Mouse (Mus musculus) CH12.LX (cell line): ENCODE results near the gene Ifit1bl2. TPM values are rescaled to one million over a fixed set of nuclear protein-coding genes. Genes with fewer than 3 reads are reported as not detected.

Experiments used
- DNase-seq: peaks from one replicate; pipeline ENCODE4 v3.0.0-alpha.2; 2013; ENCODE audit errors: extremely low read depth
- H3K27ac ChIP-seq: 2 replicates; pipeline ENCODE4 v1.5.1; 2012; ENCODE audit warnings: low read depth, mild to moderate bottlenecking, control low read depth, moderate library complexity; ENCODE audit not compliant: insufficient read depth
- H3K27me3 ChIP-seq: replicated peaks from 2 replicates; pipeline ENCODE3; 2012; ENCODE audit warnings: inconsistent platforms
- H3K36me3 ChIP-seq, 2 experiments: replicated peaks in 1 of 2; 2 replicates each; pipeline versions ENCODE3 to v1.6.1; 2012; ENCODE audit warnings: inconsistent platforms in 1 of 2, low read length in 1 of 2, mild to moderate bottlenecking in 1 of 2, mixed read lengths in 1 of 2, moderate library complexity in 1 of 2; ENCODE audit not compliant: control insufficient read depth in 1 of 2, insufficient read depth in 1 of 2
- H3K4me1 ChIP-seq, 2 experiments: 2 replicates each; pipeline ENCODE4 v1.6.1; 2012; ENCODE audit warnings: inconsistent platforms in 1 of 2, moderate library complexity in 1 of 2; ENCODE audit not compliant: insufficient read depth in 2 of 2, control insufficient read depth in 1 of 2
- H3K4me2 ChIP-seq: 2 replicates; pipeline ENCODE4 v1.6.1; 2012; ENCODE audit warnings: low read depth, mild to moderate bottlenecking, control low read depth; ENCODE audit not compliant: poor library complexity, insufficient read depth, severe bottlenecking
- H3K4me3 ChIP-seq, 3 experiments: fragments of 150-350 bp in 1 of 3; sonication (generic) in 1 of 3; replicated peaks in 1 of 3; 2 replicates each; pipeline versions ENCODE3 to v1.5.1; 2011 to 2012; ENCODE audit warnings: low read depth in 2 of 3, low read length in 2 of 3, mild to moderate bottlenecking in 2 of 3, moderate library complexity in 2 of 3, control low read depth in 1 of 3, improper control_type of control experiment in 1 of 3, inconsistent platforms in 1 of 3, mixed read lengths in 1 of 3; ENCODE audit not compliant: poor library complexity in 1 of 3
- H3K79me2 ChIP-seq: replicated peaks from 2 replicates; pipeline ENCODE4 v1.6.1; 2012; ENCODE audit warnings: mild to moderate bottlenecking, moderate library complexity; ENCODE audit not compliant: control insufficient read depth, poor library complexity, insufficient read depth, severe bottlenecking; ENCODE audit errors: extremely low read depth
- H3K9ac ChIP-seq: 2 replicates; pipeline ENCODE4 v1.6.1; 2012; ENCODE audit warnings: low read depth, mild to moderate bottlenecking, control low read depth, moderate library complexity; ENCODE audit not compliant: insufficient read depth
- H3K9me3 ChIP-seq: replicated peaks from 2 replicates; pipeline ENCODE3; 2012; ENCODE audit warnings: low read length, inconsistent platforms, mixed read lengths
- BHLHE40 ChIP-seq: IDR thresholded peaks from 2 replicates; pipeline ENCODE4 v1.6.1; 2011; ENCODE audit warnings: mild to moderate bottlenecking, low read depth, low read length, improper control_type of control experiment
- CHD1 ChIP-seq: IDR thresholded peaks from 2 replicates; pipeline ENCODE4 v1.6.1; 2012; ENCODE audit warnings: low read depth, low read length, improper control_type of control experiment, inconsistent platforms
- CTCF ChIP-seq, 2 experiments: IDR thresholded peaks in 1 of 2; conservative IDR thresholded peaks in 1 of 2; 2 replicates each; pipeline ENCODE4 v1.5.1; 2011 to 2012; ENCODE audit warnings: low read depth in 2 of 2, low read length in 2 of 2, improper control_type of control experiment in 1 of 2, inconsistent platforms in 1 of 2, mild to moderate bottlenecking in 1 of 2, moderate library complexity in 1 of 2
- ELF1 ChIP-seq: IDR thresholded peaks from 2 replicates; pipeline ENCODE4 v1.6.1; 2014; ENCODE audit warnings: low read depth, mild to moderate bottlenecking, inconsistent platforms, low read length, improper control_type of control experiment
- EP300 ChIP-seq: IDR thresholded peaks from 2 replicates; pipeline ENCODE4 v1.6.1; 2011; ENCODE audit warnings: low read length, improper control_type of control experiment
- ETS1 ChIP-seq: conservative IDR thresholded peaks from 2 replicates; pipeline ENCODE4 v1.6.1; 2012; ENCODE audit warnings: low read depth, mild to moderate bottlenecking, inconsistent platforms, low read length, improper control_type of control experiment, moderate library complexity
- IRF4 ChIP-seq: IDR thresholded peaks from 2 replicates; pipeline ENCODE4 v1.6.1; 2014; ENCODE audit warnings: low read depth, mild to moderate bottlenecking, inconsistent platforms, low read length, improper control_type of control experiment
- JUN ChIP-seq: IDR thresholded peaks from 2 replicates; pipeline ENCODE4 v1.6.1; 2011; ENCODE audit warnings: low read depth, mild to moderate bottlenecking, low read length, improper control_type of control experiment, moderate library complexity; ENCODE audit not compliant: insufficient read depth
- MXI1 ChIP-seq: IDR thresholded peaks from 2 replicates; pipeline ENCODE4 v1.6.1; 2011; ENCODE audit warnings: mild to moderate bottlenecking, low read depth, low read length, improper control_type of control experiment
- NELFE ChIP-seq: IDR thresholded peaks from 2 replicates; pipeline ENCODE4 v1.6.1; 2011; ENCODE audit warnings: low read depth, low read length, improper control_type of control experiment
- NRF1 ChIP-seq: IDR thresholded peaks from 2 replicates; pipeline ENCODE4 v1.6.1; 2014; ENCODE audit warnings: low read depth, mild to moderate bottlenecking, inconsistent platforms, low read length, improper control_type of control experiment, moderate library complexity
- PAX5 ChIP-seq: IDR thresholded peaks from 2 replicates; pipeline ENCODE4 v1.6.1; 2012; ENCODE audit warnings: low read length, inconsistent platforms, mixed read lengths
- POLR2A ChIP-seq: IDR thresholded peaks from 2 replicates; pipeline ENCODE4 v1.6.1; 2011; ENCODE audit warnings: low read depth, mild to moderate bottlenecking, improper control_type of control experiment, low read length
- RAD21 ChIP-seq: IDR thresholded peaks from 2 replicates; pipeline ENCODE4 v1.6.1; 2011; ENCODE audit warnings: low read depth, mild to moderate bottlenecking, low read length, improper control_type of control experiment, moderate library complexity
- TCF12 ChIP-seq: IDR thresholded peaks from 2 replicates; pipeline ENCODE4 v1.6.1; 2014; ENCODE audit warnings: low read depth, mild to moderate bottlenecking, inconsistent platforms, low read length, improper control_type of control experiment
- UBTF ChIP-seq: IDR thresholded peaks from 2 replicates; pipeline ENCODE4 v1.6.1; 2012; ENCODE audit warnings: low read depth, mild to moderate bottlenecking, inconsistent platforms, low read length, improper control_type of control experiment, moderate library complexity
- USF1 ChIP-seq: IDR thresholded peaks from 2 replicates; pipeline ENCODE4 v1.6.1; 2014; ENCODE audit warnings: low read depth, mild to moderate bottlenecking, inconsistent platforms, low read length, improper control_type of control experiment
- ZC3H11A ChIP-seq: IDR thresholded peaks from 2 replicates; pipeline ENCODE4 v1.6.1; 2012; ENCODE audit warnings: low read depth, mild to moderate bottlenecking, inconsistent platforms, low read length, improper control_type of control experiment
- ZKSCAN1 ChIP-seq: IDR thresholded peaks from 2 replicates; pipeline ENCODE4 v1.6.1; 2012; ENCODE audit warnings: low read depth, inconsistent platforms, low read length, improper control_type of control experiment, borderline replicate concordance
- ZMIZ1 ChIP-seq: IDR thresholded peaks from 2 replicates; pipeline ENCODE4 v1.6.1; 2012; ENCODE audit warnings: low read depth, mild to moderate bottlenecking, inconsistent platforms, low read length, improper control_type of control experiment
- ZNF384 ChIP-seq: IDR thresholded peaks from 2 replicates; pipeline ENCODE4 v1.6.1; 2012; ENCODE audit warnings: low read depth, low read length, improper control_type of control experiment, inconsistent platforms
- dilution Hi-C: fragments of 300-500 bp; cut with MboI; formaldehyde crosslinking; loops from 2 replicates; pipeline ENCODE4 v1.14.3; 2020; ENCODE audit warnings: low sequenced_read_pairs; ENCODE audit not compliant: extremely low pct_unique_long_range_greater_than_20kb, extremely low pct_ligation_motif_present
- in situ Hi-C: fragments of 300-500 bp; cut with MboI; formaldehyde crosslinking; loops from 3 replicates; pipeline ENCODE4 v1.14.3; 2019; ENCODE audit warnings: low sequenced_read_pairs, low pct_ligation_motif_present, low pct_unique_long_range_greater_than_20kb, mixed read lengths
- polyA plus RNA-seq: library from polyadenylated mRNA; unstranded; fragments of >175 nt; gene quantifications from 2 replicates; pipeline ENCODE4 v1.2.1, GENCODE M21; 2012; ENCODE audit warnings: low read depth; ENCODE audit not compliant: insufficient read length
- total RNA-seq, 2 experiments: library from RNA; depleted of rRNA; stranded (reverse); fragments of 300-350 nt in 1 of 2; fragments of >200 nt in 1 of 2; gene quantifications; 2 replicates each; pipeline ENCODE4 v1.2.3; 2012 to 2014

The Ifit1bl2 gene
- total and polyA plus RNA-seq, 3 experiments: 0.08 to 0.24 TPM; not detected in 1

- H3K4me3 ChIP-seq: no peak overlapping the region
- H3K4me1 ChIP-seq: no peaks in the 10 kb centered on the region
- DNase-seq: no peak
- H3K9me3 ChIP-seq: no peaks in the 10 kb centered on the region
- H3K27ac ChIP-seq: no peak overlapping the region
- no peaks in the 10 kb centered on the region for H3K79me2 ChIP-seq
- dilution Hi-C loops: no loop called here
- H3K36me3 ChIP-seq: no peaks in the 10 kb centered on the region
- no peaks in the 10 kb centered on the region for H3K27me3 ChIP-seq
- in situ Hi-C loops: no loop called here
- TF ChIP-seq BHLHE40: no peak
- no peak for TF ChIP-seq UBTF
- TF ChIP-seq TCF12: no peak
- TF ChIP-seq CHD1: no peak
- TF ChIP-seq ZC3H11A: no peak
- TF ChIP-seq EP300: no peak
- TF ChIP-seq JUN: no peak
- no peak for TF ChIP-seq ZKSCAN1
- TF ChIP-seq ELF1: no peak
- no peak for TF ChIP-seq ZNF384
- no peak for TF ChIP-seq RAD21
- TF ChIP-seq ZMIZ1: no peak
- no peak for TF ChIP-seq ETS1
- no peak for TF ChIP-seq PAX5
- TF ChIP-seq CTCF (conservative IDR thresholded peaks at IDR 0.05 in 1 of 2, IDR thresholded peaks at IDR 0.05 in 1 of 2; ENCODE audit: low read depth in 2 of 2, low read length in 2 of 2): no peak
- TF ChIP-seq NELFE: no peak
- no peak overlapping the region for H3K4me2 ChIP-seq
- no peak overlapping the region for H3K9ac ChIP-seq
These were observed 9.1 kb downstream of the Ifit1bl2 start for GRCm38 (mm10) chr19:34631487-34631886.

- H3K79me2 ChIP-seq: no peaks in the 10 kb centered on the region
- no peaks in the 10 kb centered on the region for H3K27me3 ChIP-seq
- H3K4me2 ChIP-seq: no peak overlapping the region
- no peak overlapping the region for H3K27ac ChIP-seq
- H3K4me3 ChIP-seq: no peak overlapping the region
- no peaks in the 10 kb centered on the region for H3K4me1 ChIP-seq
- no peak overlapping the region for H3K9ac ChIP-seq
- no peaks in the 10 kb centered on the region for H3K9me3 ChIP-seq
- H3K36me3 ChIP-seq: no peaks in the 10 kb centered on the region
- in situ Hi-C loops (no loop called here), dilution Hi-C loops (no loop called here)
- no peak for TF ChIP-seq IRF4
- TF ChIP-seq CTCF (conservative IDR thresholded peaks at IDR 0.05 in 1 of 2, IDR thresholded peaks at IDR 0.05 in 1 of 2; ENCODE audit: low read depth in 2 of 2, low read length in 2 of 2): no peak
- no peak for TF ChIP-seq UBTF
- TF ChIP-seq MXI1: no peak
- TF ChIP-seq ZNF384: no peak
- no peak for TF ChIP-seq ZMIZ1
- TF ChIP-seq POLR2A: no peak
- no peak for TF ChIP-seq USF1
- no peak for TF ChIP-seq NRF1
- no peak for TF ChIP-seq TCF12
- DNase-seq: no peak
These were observed 13.0 kb downstream of the Ifit1bl2 start for GRCm38 (mm10) chr19:34627496-34627895.
